Mouse (Mus musculus) neural tube, embryonic 12.5 days (tissue): ENCODE data around the gene Kcnip3. TPM values are rescaled to one million over a fixed set of nuclear protein-coding genes. Genes with fewer than 3 reads are reported as not detected.
A peak's percentile ranks its signal among the peaks of the same experiment; 100 is the strongest.

Experiments
- ATAC-seq: fragments of 200-750 bp; cut with Nextera tagmentation; 2 replicates; pipeline ENCODE4 v1.8.0; 2017; ENCODE audit warnings: low read depth, mild to moderate bottlenecking, moderate TSS enrichment, moderate library complexity; ENCODE audit not compliant: low FRiP score
- H3K27ac ChIP-seq: fragments of 300-500 bp; sonication (generic); 2 replicates; pipeline ENCODE4 v1.5.1; 2016
- H3K27me3 ChIP-seq: fragments of 300-500 bp; sonication (generic); replicated peaks from 2 replicates; pipeline ENCODE4 v1.6.1; 2016; ENCODE audit warnings: mild to moderate bottlenecking
- H3K36me3 ChIP-seq: fragments of 300-500 bp; sonication (generic); 2 replicates; pipeline ENCODE4 v1.6.1; 2016; ENCODE audit warnings: mild to moderate bottlenecking
- H3K4me1 ChIP-seq: fragments of 300-500 bp; sonication (generic); 2 replicates; pipeline ENCODE4 v1.6.1; 2016
- H3K4me2 ChIP-seq: fragments of 300-500 bp; sonication (generic); replicated peaks from 2 replicates; pipeline ENCODE4 v1.6.1; 2016; ENCODE audit warnings: mild to moderate bottlenecking
- H3K4me3 ChIP-seq: fragments of 300-500 bp; sonication (generic); 2 replicates; pipeline ENCODE4 v1.5.1; 2016
- H3K9ac ChIP-seq: fragments of 300-500 bp; sonication (generic); 2 replicates; pipeline ENCODE4 v1.6.1; 2016; ENCODE audit warnings: mild to moderate bottlenecking
- H3K9me3 ChIP-seq: fragments of 300-500 bp; sonication (generic); 2 replicates; pipeline ENCODE4 v1.6.1; 2016; ENCODE audit warnings: mild to moderate bottlenecking
- WGBS: fragments of 180-500 bp; shearing (Covaris S2); methylation state at CpG from one replicate; pipeline ENCODE4 v1.1.7; 2016; 5-methylcytosine and 5-hydroxymethylcytosine counted together
- polyA plus RNA-seq: library from polyadenylated mRNA; unstranded; fragments of >200 nt; fragmentation: Nextera tagmentation; extraction: Ambion mirVana; gene quantifications from 2 replicates; pipeline ENCODE4 v1.2.1, GENCODE M21; 2016

Kcnip3 gene
- polyA plus RNA-seq, 1 experiment from 2014 or later = 1.6 TPM

DNA sequence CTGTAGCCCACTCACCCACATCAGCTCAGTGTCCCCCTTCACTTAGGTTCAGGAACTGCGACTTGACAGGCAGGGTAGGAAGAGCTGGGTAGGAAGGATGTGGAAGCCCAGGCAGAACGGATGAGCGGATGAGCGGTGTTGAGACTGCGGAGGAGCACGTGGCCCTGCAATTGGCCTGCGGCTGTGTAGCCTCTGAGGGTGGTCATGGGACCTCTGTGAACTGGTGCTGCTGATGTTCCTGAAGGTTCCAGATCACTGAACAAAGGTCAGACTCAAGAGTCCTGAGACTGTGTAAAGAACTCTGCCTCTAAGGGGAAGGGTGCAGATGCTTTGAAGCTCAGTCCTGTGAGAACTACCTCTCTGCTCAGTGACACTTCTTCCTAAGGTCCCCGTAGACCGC is 68.8 kb downstream of the Kcnip3 start:
- Histone ChIP-seq H3K36me3 (no peaks in the 10 kb centered on the region), H3K9ac (no peak overlapping the region), H3K27ac (no peak overlapping the region), H3K9me3 (no peaks in the 10 kb centered on the region), H3K4me1 (no peaks in the 10 kb centered on the region), H3K4me2 (no peak overlapping the region), H3K4me3 (no peak overlapping the region), H3K27me3 (peaks cover 11% of the 10 kb centered on the region; the same call in 1 of the 2 replicates)
- WGBS = 76% methylated on average over 9 of the region's 9 CpGs
- ATAC-seq = no peak

DNA sequence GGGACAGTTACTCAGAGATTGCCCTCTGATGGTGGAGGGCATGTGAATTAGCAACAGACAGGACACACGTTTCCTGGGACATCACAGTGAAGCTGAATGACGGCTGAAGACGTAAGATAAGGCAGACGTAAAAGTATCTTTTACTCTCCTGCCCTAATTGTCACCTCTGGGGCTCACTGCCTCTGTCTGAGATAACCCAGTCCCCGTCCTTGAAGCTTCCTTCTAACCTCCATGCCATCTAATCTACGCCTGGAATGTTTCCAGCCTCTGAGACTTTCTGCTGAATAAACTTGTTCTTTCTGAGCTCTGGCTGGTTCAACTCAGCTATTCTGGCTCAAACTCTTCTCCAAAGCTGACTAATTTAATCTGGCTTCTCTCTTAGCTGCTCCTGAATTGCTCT is 70.1 kb downstream of the Kcnip3 start:
- Histone ChIP-seq H3K9ac (no peak overlapping the region), H3K9me3 (no peaks in the 10 kb centered on the region), H3K27ac (no peak overlapping the region), H3K4me3 (no peak overlapping the region), H3K36me3 (no peaks in the 10 kb centered on the region), H3K4me2 (no peak overlapping the region), H3K27me3 (peaks cover 11% of the 10 kb centered on the region; the same call in 1 of the 2 replicates), H3K4me1 (no peaks in the 10 kb centered on the region)
- WGBS = 46% methylated on average over 6 of the region's 6 CpGs
- ATAC-seq = no peak

DNA sequence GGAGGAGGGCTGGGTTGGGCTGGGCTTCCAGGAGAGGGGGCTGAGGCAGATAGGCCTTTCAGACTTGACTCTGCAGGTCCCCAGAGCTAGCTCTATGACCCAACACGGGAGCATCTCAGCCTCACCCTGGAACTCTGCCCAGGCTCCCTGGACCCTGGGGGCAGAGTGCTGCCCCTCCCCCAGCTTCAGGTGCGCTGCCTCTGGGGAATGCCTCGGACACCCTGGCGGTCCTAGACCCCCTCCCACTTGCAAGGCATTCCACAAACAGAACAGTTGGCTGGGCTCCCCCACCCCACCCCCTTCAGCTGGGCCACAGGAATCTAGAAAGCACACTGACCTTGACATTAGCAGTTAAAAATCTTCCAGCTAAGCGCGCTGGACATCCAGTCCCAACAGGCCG is 72.2 kb downstream of the Kcnip3 start:
- Histone ChIP-seq H3K27ac (no peak overlapping the region), H3K4me1 (peaks cover 2% of the 10 kb centered on the region; the same call in 1 of the 2 replicates), H3K4me3 (no peak overlapping the region), H3K27me3 (peaks cover 11% of the 10 kb centered on the region; the same call in 1 of the 2 replicates), H3K9me3 (no peaks in the 10 kb centered on the region), H3K36me3 (no peaks in the 10 kb centered on the region), H3K9ac (no peak overlapping the region), H3K4me2 (no peak overlapping the region)
- ATAC-seq = no peak
- 45% methylated on average over 7 of the region's 7 CpGs for WGBS

DNA sequence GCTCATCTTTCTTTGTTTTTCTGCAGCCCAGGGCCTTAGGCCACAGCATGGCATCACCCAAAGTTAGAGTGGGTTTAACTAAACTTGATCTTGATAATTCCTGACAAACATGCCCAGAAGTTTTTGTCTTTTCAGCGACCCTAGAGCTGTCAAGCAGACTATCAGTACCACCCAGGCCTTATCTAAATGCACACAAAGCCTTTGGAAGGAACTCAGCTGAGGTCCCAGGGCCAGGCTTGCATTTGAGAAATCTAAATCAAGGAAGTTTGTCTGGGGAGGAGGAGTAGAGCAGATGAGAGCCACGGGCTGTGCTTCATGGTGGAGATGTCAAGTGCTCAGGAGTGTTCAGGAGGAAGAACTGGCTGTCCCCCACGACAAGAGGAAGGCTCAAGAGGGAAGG is 75.0 kb downstream of the Kcnip3 start:
- no peak overlapping the region for H3K27ac ChIP-seq
- 49% methylated on average over 3 of the region's 3 CpGs for WGBS
- no peak for ATAC-seq

DNA sequence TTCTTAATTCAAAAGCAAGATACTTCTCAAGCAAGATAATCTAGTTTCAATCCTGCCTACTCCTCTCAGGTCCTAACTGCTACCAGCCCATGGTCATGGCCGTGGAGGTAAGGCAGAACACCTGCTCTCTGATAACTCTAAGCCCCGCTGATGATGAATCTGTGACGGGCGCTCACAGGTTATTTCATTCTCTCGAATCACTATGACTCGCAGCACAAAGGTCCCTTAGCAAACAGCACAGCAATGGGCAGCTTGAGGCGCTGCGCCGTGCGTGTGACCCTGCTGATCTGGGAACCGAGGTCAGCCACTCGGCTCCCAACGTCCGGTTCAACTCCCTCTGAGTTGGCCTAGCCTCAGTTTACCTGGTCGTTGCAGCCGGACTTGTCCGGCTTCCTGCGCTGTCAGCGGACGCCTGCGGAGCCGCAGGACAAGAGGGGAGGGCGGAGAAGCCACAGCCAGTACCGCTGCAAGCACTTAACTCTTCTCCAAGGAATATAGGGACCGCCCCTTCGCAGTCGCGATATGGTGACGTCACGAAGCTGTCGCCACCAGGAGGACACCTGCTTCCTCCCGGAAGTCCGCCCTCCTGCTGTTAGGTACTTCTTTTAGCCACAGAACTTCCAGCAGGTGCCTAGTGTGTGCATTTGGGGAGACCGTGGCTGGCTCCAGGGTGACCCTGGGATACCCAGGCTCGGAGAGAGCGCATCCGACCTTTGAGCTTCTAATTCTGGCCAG is 77.7 kb downstream of the Kcnip3 start, which contains the start of gene Fahd2a:
Gene Fahd2a (minus strand): TSS at position 511 of the 735 bp plus-strand sequence.
- H3K9me3 ChIP-seq = no peaks in the 10 kb centered on the region
- WGBS = 3% methylated on average over 37 of the region's 37 CpGs
- H3K27ac ChIP-seq = no peak within 1 kb of the TSS
- H3K4me3 ChIP-seq = peak within 1 kb of the TSS; percentile 79
- H3K4me2 ChIP-seq = peak within 1 kb of the TSS; percentile 79
- peaks cover 7% of the 10 kb centered on the region; the same call in 1 of the 2 replicates for H3K36me3 ChIP-seq
- peaks cover 13% of the 10 kb centered on the region for H3K4me1 ChIP-seq
- H3K9ac ChIP-seq = peak within 1 kb of the TSS; percentile 72
- peak; percentile 92 for ATAC-seq
- H3K27me3 ChIP-seq = no peaks in the 10 kb centered on the region

More for the DNA sequence above, 75.0 kb downstream of the Kcnip3 start:
- H3K36me3 ChIP-seq = no peaks in the 10 kb centered on the region
- no peak overlapping the region for H3K4me2 ChIP-seq
- peaks cover 13% of the 10 kb centered on the region for H3K4me1 ChIP-seq
- H3K27me3 ChIP-seq = peaks cover 9% of the 10 kb centered on the region; the same call in 1 of the 2 replicates
- no peak overlapping the region for H3K4me3 ChIP-seq
- no peak overlapping the region for H3K9ac ChIP-seq
- no peaks in the 10 kb centered on the region for H3K9me3 ChIP-seq

DNA sequence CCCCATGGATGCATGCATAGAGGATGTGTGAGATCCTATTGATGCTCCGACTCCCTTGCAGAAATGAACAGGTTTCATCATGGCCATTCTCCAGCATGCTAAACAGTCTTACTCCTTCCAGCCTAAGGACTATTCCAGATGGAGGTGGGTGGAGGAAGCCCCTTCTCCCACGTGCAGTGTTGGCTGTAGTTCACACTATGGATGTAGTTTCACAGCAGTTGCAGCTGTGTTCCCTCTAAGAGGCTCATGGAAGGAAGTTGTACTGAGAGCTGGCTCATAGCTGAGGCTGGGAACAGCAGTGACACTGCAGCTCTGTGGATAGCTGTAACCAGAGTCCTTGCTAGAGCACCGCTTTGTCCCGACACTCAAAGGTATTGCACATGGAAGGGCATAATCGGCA is 84.2 kb downstream of the Kcnip3 start:
- H3K36me3 ChIP-seq = peaks cover 38% of the 10 kb centered on the region
- no peaks in the 10 kb centered on the region for H3K27me3 ChIP-seq
- H3K4me1 ChIP-seq = no peaks in the 10 kb centered on the region
- H3K9me3 ChIP-seq = no peaks in the 10 kb centered on the region
- no peak overlapping the region for H3K9ac ChIP-seq
- H3K4me2 ChIP-seq = no peak overlapping the region
- ATAC-seq = no peak
- no peak overlapping the region for H3K27ac ChIP-seq
- WGBS = 87% methylated on average over 5 of the region's 5 CpGs
- H3K4me3 ChIP-seq = no peak overlapping the region

DNA sequence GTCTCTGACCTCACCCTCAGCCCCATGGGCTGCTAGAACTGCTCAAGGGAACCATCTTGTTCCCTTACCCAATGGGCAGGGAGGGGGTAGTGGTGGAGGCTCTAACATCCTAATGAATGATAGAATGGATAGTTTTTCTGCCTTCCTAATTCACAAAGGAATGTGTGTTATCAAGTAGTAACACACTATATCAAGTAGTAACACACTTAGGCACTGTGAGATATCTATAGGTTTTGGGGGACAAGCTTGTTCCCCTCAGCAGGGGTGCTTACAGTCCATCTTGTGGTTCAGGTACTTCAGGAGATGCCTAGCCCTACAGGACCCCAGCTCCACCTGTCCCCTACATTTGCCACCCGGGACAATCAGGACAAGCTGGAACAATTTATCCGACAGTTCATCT is 86.3 kb downstream of the Kcnip3 start:
- H3K4me2 ChIP-seq = no peak overlapping the region
- H3K4me3 ChIP-seq = no peak overlapping the region
- peaks cover 42% of the 10 kb centered on the region for H3K36me3 ChIP-seq
- 94% methylated on average over 2 of the region's 2 CpGs for WGBS
- H3K9ac ChIP-seq = no peak overlapping the region
- no peak overlapping the region for H3K27ac ChIP-seq
- H3K4me1 ChIP-seq = no peaks in the 10 kb centered on the region
- no peak for ATAC-seq
- no peaks in the 10 kb centered on the region for H3K9me3 ChIP-seq
- H3K27me3 ChIP-seq = no peaks in the 10 kb centered on the region

DNA sequence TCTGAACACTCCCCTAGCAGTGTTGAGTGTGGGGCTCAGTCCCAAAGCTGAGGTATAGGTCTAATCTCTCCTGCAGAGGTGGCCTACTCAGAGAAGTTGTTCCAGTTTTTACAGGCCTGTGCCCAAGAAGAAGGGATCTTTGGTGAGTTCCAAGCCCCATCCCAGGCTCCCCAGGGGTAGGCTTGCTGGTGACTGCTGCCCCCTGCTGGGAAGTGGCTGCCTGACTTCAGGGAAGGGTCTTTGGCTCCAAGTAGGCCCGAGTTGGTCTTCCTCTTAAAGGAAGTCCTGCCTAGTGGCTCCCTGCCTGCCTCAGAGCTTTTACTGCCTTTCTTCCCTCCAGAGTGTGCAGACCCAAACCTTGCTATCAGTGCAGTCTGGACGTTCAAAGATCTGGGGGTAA is 86.8 kb downstream of the Kcnip3 start:
- Histone ChIP-seq H3K9me3 (no peaks in the 10 kb centered on the region), H3K4me1 (no peaks in the 10 kb centered on the region), H3K9ac (no peak overlapping the region), H3K27me3 (no peaks in the 10 kb centered on the region), H3K36me3 (peaks cover 38% of the 10 kb centered on the region), H3K4me3 (no peak overlapping the region), H3K4me2 (no peak overlapping the region), H3K27ac (no peak overlapping the region)
- 32% methylated on average over 2 of the region's 2 CpGs for WGBS
- ATAC-seq = no peak

DNA sequence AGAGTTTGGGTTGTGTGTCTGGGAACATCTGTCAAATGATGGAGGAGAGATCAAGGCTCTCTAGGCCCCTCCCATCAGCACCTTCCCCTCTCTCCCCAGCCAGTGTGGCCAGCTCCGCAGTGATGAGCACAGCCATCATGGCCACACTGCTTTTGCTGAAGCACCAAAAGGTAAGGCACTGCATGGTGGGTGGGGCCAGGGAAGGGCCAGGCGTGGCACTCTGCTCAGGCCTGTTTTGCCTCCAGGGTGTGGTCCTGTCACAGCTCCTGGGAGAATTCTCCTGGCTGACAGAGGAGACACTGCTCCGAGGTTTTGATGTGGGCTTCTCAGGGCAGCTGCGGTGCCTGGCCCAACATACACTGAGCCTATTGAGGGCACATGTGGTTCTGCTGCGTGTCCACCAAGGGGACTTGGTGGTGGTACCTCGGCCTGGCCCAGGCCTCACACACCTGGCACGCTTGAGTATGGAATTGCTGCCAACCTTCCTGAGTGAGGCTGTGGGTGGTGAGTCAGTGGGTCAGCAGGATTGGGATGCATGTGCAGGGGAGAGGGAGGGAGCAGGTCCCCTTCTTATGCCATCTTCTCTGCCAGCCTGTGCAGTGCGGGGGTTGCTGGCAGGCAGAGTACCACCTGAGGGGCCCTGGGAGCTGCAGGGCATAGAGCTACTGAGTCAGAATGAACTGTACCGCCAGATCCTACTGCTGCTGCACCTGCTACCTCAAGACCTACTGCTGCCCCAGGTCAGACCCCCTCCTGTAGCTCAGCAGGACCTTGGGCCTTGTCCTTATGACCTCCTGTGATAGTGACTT is 88.2 kb downstream of the Kcnip3 start:
- no peak for ATAC-seq
- H3K4me3 ChIP-seq = no peak overlapping the region
- no peak overlapping the region for H3K4me2 ChIP-seq
- H3K27me3 ChIP-seq = 0 out of 2 replicates have a peak, but pooled peaks cover 2% of the 10 kb centered on the region
- no peak overlapping the region for H3K27ac ChIP-seq
- H3K9ac ChIP-seq = no peak overlapping the region
- no peaks in the 10 kb centered on the region for H3K9me3 ChIP-seq
- 84% methylated on average over 9 of the region's 9 CpGs for WGBS
- no peaks in the 10 kb centered on the region for H3K4me1 ChIP-seq
- peaks cover 34% of the 10 kb centered on the region for H3K36me3 ChIP-seq

DNA sequence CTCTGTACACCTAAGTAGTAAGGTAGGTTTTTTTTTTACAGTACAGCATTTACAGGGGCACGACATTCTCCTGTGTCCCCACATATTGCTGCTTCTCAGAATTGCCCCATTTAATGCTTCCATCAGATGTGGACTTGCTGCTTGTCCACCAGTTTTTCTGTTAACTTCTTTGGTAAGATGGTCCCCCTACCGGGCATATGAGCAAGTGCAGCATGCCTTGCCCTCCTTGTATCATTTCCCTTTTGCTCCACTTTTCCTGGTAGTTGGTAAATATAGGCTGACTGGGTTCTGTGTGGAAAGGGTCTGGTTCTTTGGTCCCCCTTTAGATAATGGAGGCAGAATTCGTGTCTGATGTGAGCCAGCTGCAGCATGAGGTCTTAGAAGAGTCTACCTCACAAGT is 91.7 kb downstream of the Kcnip3 start:
- ATAC-seq = no peak
- Histone ChIP-seq H3K27me3 (peaks cover 2% of the 10 kb centered on the region; the same call in 1 of the 2 replicates), H3K4me3 (no peak overlapping the region), H3K9ac (no peak overlapping the region), H3K9me3 (no peaks in the 10 kb centered on the region), H3K36me3 (peaks cover 14% of the 10 kb centered on the region), H3K4me2 (no peak overlapping the region), H3K27ac (no peak overlapping the region), H3K4me1 (no peaks in the 10 kb centered on the region)
- WGBS = 28% methylated on average over 3 of the region's 3 CpGs

DNA sequence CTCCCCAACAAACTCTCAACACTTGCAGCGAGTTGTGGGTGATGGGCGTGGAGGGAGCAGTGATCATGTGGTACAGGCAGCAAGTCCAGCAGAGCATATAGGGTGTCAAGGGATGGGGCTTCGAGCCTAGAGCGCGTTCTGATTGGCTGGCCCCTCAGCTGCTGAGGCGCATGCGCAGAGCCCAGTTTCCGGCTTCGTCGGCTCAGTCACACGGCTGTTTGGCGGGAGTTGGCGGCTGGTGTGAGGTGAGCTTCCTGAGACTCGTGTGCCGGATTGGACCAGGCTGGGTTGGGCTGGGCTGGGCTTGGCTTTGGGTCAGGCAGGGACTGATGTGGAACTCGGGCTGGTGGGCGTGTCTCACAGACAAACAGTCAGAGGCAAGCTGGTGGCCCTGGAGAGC is 96.9 kb downstream of the Kcnip3 start, which contains the start of gene Gpat2:
Gene Gpat2 (plus strand): TSS at position 223 of the 400 bp plus-strand sequence.
- H3K4me2 ChIP-seq = no peak within 1 kb of the TSS
- H3K36me3 ChIP-seq = no peaks in the 10 kb centered on the region
- peaks cover 2% of the 10 kb centered on the region; the same call in 1 of the 2 replicates for H3K27me3 ChIP-seq
- H3K4me1 ChIP-seq = no peaks in the 10 kb centered on the region
- WGBS = 90% methylated on average over 17 of the region's 17 CpGs
- no peak within 1 kb of the TSS for H3K4me3 ChIP-seq
- no peaks in the 10 kb centered on the region for H3K9me3 ChIP-seq
- no peak within 1 kb of the TSS for H3K27ac ChIP-seq
- H3K9ac ChIP-seq = no peak within 1 kb of the TSS
- no peak for ATAC-seq

DNA sequence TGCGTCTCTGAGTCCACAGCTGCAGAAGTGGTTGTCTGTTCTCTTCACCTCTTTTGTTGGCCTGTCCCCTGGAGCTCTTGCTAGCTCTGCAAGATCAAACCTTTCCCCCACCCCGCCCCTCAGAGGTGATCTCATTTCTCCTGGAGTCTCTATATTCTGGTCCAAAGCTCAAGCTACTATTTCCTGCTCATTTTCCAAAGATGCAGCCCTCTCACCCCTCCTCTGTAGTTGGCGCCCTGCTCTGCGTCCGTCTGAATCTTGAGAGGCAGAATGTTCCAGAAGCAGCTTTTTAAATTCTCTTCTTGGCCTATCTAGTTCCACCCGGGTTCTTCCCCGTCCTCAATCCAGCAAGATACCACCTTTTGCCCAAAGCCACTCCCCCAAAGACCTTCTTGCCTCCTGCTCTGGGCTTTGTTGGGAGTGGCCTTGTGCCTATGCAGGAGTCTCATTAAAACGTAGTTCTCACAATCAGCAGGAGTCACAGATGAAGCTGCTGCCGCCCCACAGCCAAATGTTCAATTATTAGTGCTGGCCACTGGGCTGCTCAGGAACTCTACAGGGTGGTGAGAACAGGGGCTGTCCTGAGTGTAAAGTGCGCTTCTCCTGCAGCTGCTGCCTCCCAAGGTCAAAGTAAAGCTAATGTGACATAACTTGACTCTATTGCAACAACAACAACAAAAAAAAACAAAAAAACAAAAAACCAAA is 103.5 kb downstream of the Kcnip3 start:
- H3K27ac ChIP-seq = no peak overlapping the region
- no peaks in the 10 kb centered on the region for H3K36me3 ChIP-seq
- H3K4me3 ChIP-seq = no peak overlapping the region
- H3K9me3 ChIP-seq = no peaks in the 10 kb centered on the region
- no peaks in the 10 kb centered on the region for H3K27me3 ChIP-seq
- no peak overlapping the region for H3K9ac ChIP-seq
- H3K4me2 ChIP-seq = no peak overlapping the region
- 69% methylated on average over 10 of the region's 10 CpGs for WGBS
- H3K4me1 ChIP-seq = no peaks in the 10 kb centered on the region
- ATAC-seq = no peak
